Mouse (Mus musculus): ENCODE measurements around the gene Lamtor3.
"Not testable (repeated sequence)": the region's sequence is repeated elsewhere in the genome, so short reads cannot be mapped to it uniquely, and the experiment has no call there.

Gene Lamtor3

DNA sequence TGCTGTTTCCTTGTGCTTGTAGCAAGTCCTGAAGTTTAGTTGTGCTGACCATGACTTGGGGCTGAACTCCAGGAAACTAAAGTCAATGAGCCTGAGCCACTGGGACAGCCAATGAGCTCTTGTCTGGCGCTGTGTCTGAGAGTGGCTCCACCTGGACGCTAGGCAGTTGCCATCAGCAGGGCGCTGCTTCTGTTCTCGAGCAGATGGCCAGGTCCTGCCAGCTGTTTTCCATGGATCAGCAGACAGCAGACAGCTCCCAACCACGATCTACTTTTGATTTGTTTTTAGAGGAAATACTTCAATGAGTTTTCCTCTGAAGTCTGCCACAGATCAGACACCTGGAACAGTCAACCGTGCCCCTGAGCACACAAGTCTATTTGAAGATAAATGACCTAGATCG, 14.4 kb downstream of the Lamtor3 start:
- no peak for DNase-seq (ENCODE audit: extremely low read depth, insufficient read length, low spot score)

DNA sequence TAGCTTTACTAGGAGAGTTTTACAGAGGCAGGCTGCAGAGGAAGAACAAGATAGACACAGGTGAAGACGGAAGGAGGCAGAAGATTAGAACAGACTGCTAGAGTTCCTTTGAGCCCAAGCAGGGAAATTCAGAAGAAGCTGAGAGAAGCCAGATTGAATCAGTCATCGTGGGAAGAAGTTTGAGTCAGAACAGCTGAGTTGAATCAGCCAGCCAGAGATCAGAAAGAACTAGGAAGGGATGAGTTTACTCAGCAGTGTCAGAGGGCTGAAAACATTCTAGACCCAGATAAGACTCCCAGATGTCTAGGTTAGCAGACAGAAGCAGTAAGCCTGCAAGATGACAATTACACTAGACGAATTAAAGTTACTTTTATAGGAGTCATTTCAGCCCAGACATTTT, 15.7 kb downstream of the Lamtor3 start:
- no peak for DNase-seq (ENCODE audit: extremely low read depth, insufficient read length, low spot score)

- no peak for DNase-seq (ENCODE audit: extremely low read depth, insufficient read length, low spot score)
Measured at GRCm38 (mm10) chr3:137935570-137936525, 17.5 kb downstream of the Lamtor3 start.

GRCm38 (mm10) chr3:137936541-137936940, 18.2 kb downstream of the Lamtor3 start:
- no peak for DNase-seq (ENCODE audit: extremely low read depth, insufficient read length, low spot score)

DNA sequence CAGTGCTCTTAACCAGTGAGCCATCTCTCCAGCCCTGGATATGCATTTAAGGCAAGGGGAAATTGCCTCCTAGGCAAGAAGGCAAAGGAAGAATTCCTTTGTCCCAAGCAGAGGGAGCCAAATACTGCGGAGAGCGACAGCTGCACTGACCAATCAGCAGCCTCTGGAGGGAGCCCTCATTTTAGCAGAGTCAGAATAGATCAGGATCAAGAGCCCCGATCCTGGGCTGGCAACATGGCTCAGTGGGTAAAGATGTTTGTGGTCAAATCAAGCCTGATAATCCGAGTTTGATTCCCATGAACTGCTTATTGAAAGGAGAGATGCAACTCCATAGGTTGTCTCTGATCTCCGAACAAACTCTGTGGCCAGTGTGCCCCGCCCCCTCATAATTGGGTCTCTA, 20.3 kb downstream of the Lamtor3 start:
- no peak for DNase-seq (ENCODE audit: extremely low read depth, insufficient read length, low spot score)

DNA sequence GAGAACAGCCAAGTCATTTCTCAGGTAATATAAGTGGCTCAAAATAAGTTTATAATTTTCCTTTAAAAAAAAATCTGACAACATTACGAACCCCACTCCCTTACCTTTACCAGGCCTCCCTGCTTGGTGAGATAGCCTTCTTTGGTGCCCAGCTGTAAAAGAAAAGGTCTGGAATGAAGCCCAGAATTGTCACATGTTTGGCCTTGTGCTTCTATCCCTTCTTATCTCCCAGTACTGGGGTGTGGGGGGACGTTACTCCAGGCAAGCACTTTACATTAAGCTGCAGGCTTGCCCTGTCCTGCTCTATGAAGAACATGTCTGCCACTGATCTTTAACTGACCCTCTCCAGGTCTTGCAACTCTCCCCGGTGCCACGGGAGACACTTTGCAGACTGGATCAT, 22.5 kb downstream of the Lamtor3 start:
- DNase-seq (ENCODE audit: extremely low read depth, insufficient read length, low spot score) = no peak

DNA sequence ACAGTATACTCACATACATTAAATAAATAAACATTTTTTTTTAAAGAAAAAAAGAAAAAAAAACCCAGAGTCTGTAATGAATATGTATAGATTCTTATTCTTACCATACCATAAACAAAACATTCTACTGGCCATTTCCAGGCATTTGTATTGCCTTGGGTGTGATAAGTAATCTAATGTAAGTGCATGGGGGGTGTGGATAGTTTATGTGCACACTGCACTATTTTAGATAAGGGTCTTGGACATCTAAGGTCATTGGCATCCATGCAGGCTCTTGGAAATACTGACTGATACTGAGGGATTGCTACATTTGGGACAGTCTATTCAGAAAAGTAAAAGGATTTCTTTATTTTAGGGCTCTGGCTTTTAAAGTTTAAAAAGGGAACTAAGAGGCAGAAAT, 23.2 kb downstream of the Lamtor3 start:
- no peak for DNase-seq (ENCODE audit: extremely low read depth, insufficient read length, low spot score)

DNA sequence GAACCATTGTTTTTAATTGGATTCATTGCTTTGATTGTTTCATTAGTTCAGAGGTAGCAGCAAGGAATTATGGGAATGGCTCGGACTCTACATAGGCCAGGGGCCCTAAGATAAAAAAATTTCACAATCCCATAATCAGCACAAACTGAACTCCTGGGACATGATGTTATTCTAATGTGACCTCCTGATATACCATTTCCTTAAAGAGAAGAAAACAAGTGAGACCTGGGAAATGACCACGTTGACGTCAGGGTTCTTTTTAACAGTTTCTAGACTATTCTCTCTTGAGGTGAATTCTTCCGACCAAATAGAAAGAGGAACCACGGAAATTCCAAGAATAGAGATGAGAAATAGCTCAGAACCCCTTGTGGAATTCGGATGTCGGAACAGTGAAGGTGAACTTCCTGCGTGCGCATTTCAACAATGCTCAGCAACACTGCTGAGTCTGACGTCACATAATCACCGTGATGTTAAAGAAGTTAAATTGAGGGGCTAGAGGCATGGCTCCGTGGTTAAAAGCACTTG, 23.9 kb downstream of the Lamtor3 start:
- no peak for DNase-seq (ENCODE audit: extremely low read depth, insufficient read length, low spot score)

DNA sequence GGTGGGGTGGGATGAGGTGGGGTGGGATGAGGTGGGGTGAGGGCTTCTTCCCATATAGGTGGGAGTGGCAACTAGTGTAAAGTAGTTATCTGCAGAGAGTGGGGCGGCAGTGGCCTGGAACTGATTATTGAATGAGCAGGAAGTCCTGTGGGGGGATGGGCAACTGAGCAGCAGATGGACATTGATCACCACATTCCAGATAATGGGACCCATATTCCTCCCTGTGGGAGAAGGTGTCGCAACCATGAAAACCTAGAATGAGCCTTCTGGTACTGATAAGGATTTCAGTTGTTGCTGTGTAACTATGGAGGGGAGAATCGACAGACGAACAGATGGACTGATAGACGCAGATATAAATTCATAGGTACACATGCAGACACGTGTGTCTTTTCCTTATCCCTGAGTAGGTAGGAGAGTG, 25.4 kb downstream of the Lamtor3 start:
- DNase-seq (ENCODE audit: extremely low read depth, insufficient read length, low spot score) = no peak

DNA sequence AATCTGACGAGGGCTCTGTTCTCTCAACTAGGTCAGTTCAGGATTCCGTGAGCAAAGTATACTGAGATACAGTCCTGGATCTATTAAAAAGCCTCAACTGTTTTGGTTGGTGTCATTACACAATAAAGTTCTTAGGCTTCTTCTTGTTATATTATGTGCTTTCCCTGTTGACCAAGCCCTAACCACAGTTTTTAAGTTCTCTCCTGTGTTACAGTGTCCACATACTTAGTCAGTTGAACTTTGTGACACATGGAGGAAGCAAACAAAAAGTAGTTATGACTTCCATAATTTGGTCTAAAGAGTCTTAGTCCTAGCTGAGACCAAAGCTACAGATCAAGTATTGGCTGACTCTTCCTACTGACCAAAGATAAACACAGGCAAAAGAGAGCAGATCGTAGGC, 28.5 kb downstream of the Lamtor3 start:
- no peak for DNase-seq (ENCODE audit: extremely low read depth, insufficient read length, low spot score)

- DNase-seq (ENCODE audit: extremely low read depth, insufficient read length, low spot score) = no peak
Measured at GRCm38 (mm10) chr3:137947525-137947924, 29.2 kb downstream of the Lamtor3 start.

- DNase-seq (ENCODE audit: extremely low read depth, insufficient read length, low spot score) = no peak
Measured at GRCm38 (mm10) chr3:137950191-137950885, 32.0 kb downstream of the Lamtor3 start.

DNA sequence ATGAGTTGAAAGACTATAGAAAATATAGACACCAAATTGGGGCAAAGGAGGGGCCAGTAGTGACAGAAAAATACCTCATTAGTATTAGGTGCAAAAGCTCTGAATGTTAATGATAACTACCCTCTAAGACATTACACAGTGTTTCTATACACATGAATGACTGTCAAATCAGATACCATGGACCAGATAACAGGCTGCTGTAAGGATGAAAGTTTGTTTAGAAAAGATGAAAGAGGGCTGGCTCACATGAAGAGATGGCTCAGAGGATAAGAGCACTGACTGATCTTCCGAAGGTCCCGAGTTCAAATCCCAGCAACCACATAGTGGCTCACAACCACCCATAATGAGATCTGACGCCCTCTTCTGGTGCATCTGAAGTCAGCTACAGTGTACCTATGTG, 33.0 kb downstream of the Lamtor3 start:
- not testable (repeated sequence) for DNase-seq (ENCODE audit: extremely low read depth, insufficient read length, low spot score)

DNA sequence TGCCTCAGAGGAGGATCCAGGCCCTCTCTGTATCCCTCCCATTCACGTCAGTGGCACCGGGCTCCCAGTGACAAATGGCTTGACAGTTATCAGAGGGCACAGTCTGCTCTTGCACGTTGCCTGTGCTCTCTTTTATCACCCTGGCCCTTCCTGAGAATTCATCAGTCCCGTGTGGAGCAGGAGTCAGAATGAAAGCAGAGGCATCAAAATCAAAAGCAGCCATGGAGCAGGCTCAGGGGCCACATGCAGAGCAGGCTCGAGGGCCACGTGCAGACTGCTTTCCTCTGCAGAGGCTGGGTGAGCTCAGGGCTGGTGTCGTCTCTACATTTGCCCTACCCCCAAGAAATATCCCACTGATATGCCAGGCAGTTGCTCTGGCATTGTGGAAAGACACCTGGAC, 33.5 kb downstream of the Lamtor3 start:
- DNase-seq (ENCODE audit: extremely low read depth, insufficient read length, low spot score) = no peak

- DNase-seq (ENCODE audit: extremely low read depth, insufficient read length, low spot score) = peak; percentile 67
Measured at GRCm38 (mm10) chr3:137952225-137952913, 34.1 kb downstream of the Lamtor3 start.

DNA sequence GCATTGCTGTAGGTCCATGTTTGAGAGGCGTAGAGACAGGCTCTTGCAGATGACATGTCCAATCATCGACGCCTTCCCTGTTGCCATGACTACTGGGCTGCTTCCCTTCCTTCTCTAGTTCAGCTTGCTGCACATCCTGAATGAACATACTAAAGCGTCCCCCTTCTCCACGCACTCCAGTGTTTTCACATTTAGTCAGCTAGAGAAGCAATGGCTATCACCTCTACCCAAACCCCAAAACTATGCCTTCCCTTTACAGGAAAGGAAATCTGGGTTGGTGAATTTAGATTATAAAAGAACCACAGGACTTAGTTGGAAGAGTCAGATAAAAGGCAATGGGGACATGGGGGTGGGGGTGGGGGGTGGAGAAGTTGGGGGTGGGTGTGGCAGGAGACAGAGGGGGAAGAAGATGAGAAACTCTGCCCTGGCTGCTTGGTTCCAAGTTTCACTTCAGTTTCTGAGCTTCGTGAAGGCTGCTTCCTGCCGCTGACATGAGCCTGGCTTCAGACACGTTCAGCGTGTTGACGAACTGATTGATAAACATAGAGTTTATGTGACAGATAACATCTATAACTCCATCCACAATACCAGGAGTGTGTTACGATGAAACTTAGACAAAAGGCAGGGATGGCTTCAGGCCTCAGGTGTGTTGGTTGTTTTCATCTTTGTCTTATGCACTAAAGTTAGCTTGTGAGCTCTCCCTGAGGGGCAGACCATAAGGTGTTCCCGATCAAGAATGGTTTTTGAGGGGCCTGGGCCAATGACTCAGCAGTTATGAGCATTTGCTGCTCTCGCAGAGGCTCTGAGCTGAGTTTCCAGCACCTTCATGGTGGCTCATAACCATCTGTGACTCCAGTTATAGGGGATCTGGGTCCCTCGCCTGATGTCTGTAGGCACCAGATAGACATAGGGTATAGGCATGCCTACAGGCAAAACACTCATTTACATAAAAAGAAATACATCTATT, 34.9 kb downstream of the Lamtor3 start:
- no peak for DNase-seq (ENCODE audit: extremely low read depth, insufficient read length, low spot score)

GRCm38 (mm10) chr3:137954256-137954916, 36.1 kb downstream of the Lamtor3 start:
- no peak for DNase-seq (ENCODE audit: extremely low read depth, insufficient read length, low spot score)

GRCm38 (mm10) chr3:137955560-137956081, 37.3 kb downstream of the Lamtor3 start:
- DNase-seq (ENCODE audit: extremely low read depth, insufficient read length, low spot score) = no peak

GRCm38 (mm10) chr3:137957864-137958263, 39.6 kb downstream of the Lamtor3 start:
- no peak for DNase-seq (ENCODE audit: extremely low read depth, insufficient read length, low spot score)
